Mouse (Mus musculus): ENCODE results near the gene Rprml. TPM values are rescaled to one million over a fixed set of nuclear protein-coding genes. Genes with fewer than 3 reads are reported as not detected.
"Not testable (repeated sequence)": the region's sequence is repeated elsewhere in the genome, so short reads cannot be mapped to it uniquely, and the experiment has no call there.

Rprml gene
- polyA plus RNA-seq, 1 experiment from 2014 or later: 1.1 TPM

DNA sequence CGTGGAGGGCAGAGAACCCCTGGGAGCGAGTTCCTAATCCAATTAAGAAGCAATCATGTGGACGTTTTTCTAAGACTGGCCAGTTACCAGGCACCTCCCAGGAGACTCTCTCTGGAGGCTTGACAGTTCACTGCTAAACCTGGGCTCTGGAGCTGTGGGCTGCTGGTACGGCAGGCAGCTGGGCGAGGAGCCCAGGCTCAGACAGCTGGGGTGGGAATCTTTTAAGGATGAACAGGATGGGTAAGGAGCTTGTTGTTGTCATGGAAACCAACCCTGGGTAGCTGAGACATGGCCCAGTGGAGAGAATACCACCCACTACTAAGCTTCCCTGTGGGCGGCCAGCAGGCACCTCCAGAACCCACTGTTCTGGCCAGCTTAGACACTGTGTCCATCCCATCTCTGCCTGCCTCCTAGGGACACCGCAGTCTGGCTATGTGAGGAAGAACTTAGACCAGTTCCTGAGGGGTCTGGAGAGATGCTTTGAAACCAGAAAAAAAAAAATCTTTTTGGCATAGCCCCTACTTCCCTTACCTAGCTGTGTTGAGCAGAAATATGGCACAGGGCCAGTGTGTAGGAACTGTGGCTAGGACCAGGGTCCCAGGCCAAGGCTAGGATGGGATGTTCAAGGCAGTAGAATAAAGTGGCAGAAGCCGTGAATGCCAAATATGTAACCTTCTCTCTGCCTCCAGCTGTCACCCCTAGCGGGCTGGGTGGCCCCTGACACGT is 17.0 kb downstream of the Rprml start:
- no peaks in the 10 kb centered on the region; the same call in 1 of the 2 replicates for H3K27me3 ChIP-seq (replicated peaks)
- no peaks in the 10 kb centered on the region for H3K36me3 ChIP-seq (replicated peaks)
- peaks cover 28% of the 10 kb centered on the region for H3K4me1 ChIP-seq
- H3K9me3 ChIP-seq: no peaks in the 10 kb centered on the region
- H3K9ac ChIP-seq: no peak overlapping the region
- peak; percentile 91 for ATAC-seq (replicated peaks)
- no peak overlapping the region for H3K4me3 ChIP-seq
- peak overlapping the region; percentile 11 for H3K27ac ChIP-seq
- WGBS: 11% methylated on average over 10 of the region's 10 CpGs
- H3K4me2 ChIP-seq: no peak overlapping the region

DNA sequence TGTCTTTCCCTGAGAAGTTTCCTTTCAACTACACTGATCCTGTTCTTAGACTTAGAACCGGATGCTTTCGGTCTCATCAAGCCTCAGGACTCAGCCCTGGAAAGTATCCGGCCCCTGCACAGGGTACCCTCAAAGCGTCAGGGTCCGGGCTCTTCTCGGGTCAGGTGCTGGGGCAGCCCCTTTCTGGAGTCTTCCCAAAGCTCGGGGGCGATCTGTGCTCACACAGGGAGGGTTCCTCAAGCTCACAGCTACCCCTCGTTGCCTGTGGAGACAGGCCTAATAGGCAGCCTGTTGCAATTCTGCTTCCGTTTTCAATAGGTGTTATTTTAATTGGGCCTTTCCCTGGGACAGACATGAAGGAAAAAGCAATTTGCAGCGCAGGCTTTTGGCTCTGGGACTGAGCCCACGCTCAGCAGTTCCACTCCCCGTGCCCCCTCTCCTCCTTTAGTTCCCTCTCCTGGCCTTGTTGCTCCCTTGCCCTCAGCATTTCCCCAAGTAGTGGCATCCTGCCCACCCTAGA is 17.6 kb downstream of the Rprml start:
- Histone ChIP-seq H3K9me3 (no peaks in the 10 kb centered on the region), H3K9ac (no peak overlapping the region), H3K27ac (no peak overlapping the region), H3K4me3 (no peak overlapping the region), H3K4me1 (peaks cover 28% of the 10 kb centered on the region), H3K36me3 (replicated peaks) (no peaks in the 10 kb centered on the region), H3K27me3 (replicated peaks) (no peaks in the 10 kb centered on the region), H3K4me2 (no peak overlapping the region)
- WGBS: 36% methylated on average over 13 of the region's 13 CpGs
- peak; percentile 63; the same call in 1 of the 2 replicates for ATAC-seq (replicated peaks)

DNA sequence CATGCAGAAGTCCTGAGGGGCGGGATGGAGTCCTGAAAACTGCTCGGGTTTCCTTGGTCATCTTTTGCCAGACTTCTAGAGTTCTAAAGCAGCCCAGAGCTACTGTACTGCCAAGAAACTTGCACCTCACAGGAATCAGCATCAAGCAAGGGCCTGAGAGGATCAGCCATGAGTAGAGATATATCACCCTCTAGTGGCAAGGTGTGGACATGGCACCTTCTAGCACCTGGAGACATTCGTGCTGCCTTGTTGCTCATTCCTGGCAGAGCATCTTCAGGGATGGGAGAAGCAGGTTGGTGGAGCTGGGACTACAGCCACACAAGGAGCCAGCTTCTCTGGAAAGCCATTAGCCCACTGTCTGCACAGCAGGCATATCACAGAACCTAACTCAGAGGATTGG is 26.2 kb downstream of the Rprml start:
- H3K4me3 ChIP-seq: no peak overlapping the region
- WGBS: 38% methylated on average over 3 of the region's 3 CpGs
- H3K27me3 ChIP-seq (replicated peaks): no peaks in the 10 kb centered on the region
- H3K4me1 ChIP-seq: no peaks in the 10 kb centered on the region
- H3K36me3 ChIP-seq (replicated peaks): peaks cover 23% of the 10 kb centered on the region
- no peak overlapping the region for H3K9ac ChIP-seq
- ATAC-seq (replicated peaks): peak; percentile 67; the same call in 1 of the 2 replicates
- H3K27ac ChIP-seq: no peak overlapping the region
- H3K9me3 ChIP-seq: no peaks in the 10 kb centered on the region
- H3K4me2 ChIP-seq: no peak overlapping the region

DNA sequence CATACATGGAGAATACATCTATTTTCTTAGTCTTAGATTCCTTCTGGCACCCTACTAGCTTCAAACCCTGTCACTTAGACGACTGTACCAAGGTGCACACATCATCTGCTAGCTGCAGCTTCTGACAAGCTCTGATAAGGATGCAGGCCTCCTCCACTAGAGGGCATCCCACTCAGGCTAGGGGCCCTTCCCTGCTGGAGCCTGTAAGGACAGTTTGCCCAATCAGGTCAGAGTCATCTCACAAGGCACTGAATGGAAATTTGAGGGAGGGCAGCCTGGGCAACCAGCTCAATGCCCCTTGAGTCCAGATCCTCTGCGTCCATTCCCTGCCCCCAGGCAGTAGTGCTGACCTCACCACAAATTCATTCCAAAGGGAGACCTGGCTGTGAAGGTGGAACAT is 27.7 kb downstream of the Rprml start:
- H3K4me3 ChIP-seq; H3K27me3 ChIP-seq (replicated peaks); H3K9me3 ChIP-seq; H3K4me1 ChIP-seq; H3K4me2 ChIP-seq; H3K9ac ChIP-seq; ATAC-seq (replicated peaks); H3K27ac ChIP-seq: not testable (repeated sequence)
- 37% methylated on average over 2 of the region's 2 CpGs for WGBS
- peaks cover 28% of the 10 kb centered on the region for H3K36me3 ChIP-seq (replicated peaks)

DNA sequence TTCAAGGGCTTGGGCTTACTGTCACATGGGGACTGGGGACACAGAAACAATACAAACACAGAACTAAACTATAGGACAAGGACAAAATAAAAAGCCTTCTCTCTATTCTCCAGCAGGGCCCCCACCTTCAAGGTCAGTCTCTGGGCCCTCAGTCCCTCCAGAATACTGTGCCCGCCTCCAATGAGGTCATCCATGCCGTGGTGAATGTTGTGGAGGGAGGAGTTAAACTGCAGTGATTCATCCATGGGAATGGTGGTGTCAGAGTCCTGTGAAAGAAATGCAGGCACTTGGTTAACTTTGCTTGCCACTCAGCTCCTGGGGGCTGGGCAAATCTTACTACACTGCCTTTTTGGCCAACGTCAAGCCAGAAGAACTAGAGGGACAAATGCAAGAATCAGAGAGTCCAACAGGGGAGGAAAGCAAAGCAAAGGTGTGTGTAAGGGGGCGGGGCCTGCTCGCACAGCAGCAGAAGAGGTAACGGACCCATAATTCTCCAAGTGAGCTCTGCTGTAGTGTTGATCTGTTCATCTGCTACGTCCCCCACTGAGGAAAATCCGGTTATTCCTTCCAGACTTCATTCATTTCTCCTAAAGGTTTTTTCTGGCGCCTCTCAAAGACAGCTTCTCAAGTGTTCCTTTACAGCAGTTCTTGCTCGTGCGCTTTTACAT is 34.4 kb downstream of the Rprml start:
- Histone ChIP-seq H3K4me1 (no peaks in the 10 kb centered on the region), H3K27ac (no peak overlapping the region), H3K4me2 (no peak overlapping the region), H3K36me3 (replicated peaks) (peaks cover 62% of the 10 kb centered on the region), H3K27me3 (replicated peaks) (no peaks in the 10 kb centered on the region), H3K9me3 (no peaks in the 10 kb centered on the region), H3K4me3 (no peak overlapping the region), H3K9ac (no peak overlapping the region)
- no peak for ATAC-seq (replicated peaks)
- WGBS: 87% methylated on average over 11 of the region's 11 CpGs

DNA sequence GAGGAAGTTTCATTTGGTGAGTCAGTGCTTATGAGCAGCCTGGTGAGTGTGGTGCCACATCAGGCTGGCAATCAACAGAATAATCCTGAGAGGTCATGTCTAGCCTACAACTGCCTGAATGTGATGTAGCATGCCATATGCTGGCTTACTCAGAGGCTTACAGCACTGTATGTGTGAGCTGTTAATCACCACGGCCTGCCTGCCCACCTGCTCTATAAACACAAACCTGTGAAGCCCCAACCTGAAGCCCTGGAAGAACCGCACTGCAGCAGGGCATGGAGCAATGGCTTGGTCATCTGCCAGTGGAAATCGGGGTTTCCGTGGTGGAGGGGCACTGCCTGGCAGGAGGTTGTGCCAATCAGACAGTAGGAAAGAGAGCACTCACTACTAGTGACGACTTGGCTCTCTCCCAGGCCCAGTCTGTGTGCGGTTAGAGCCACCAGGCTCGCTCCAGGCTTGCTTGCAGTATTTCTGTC is 35.9 kb downstream of the Rprml start:
- Histone ChIP-seq H3K36me3 (replicated peaks) (peaks cover 52% of the 10 kb centered on the region), H3K4me3 (no peak overlapping the region), H3K9ac (no peak overlapping the region), H3K9me3 (no peaks in the 10 kb centered on the region), H3K4me1 (no peaks in the 10 kb centered on the region), H3K27ac (no peak overlapping the region), H3K4me2 (no peak overlapping the region), H3K27me3 (replicated peaks) (no peaks in the 10 kb centered on the region)
- 85% methylated on average over 7 of the region's 7 CpGs for WGBS
- ATAC-seq (replicated peaks): no peak

DNA sequence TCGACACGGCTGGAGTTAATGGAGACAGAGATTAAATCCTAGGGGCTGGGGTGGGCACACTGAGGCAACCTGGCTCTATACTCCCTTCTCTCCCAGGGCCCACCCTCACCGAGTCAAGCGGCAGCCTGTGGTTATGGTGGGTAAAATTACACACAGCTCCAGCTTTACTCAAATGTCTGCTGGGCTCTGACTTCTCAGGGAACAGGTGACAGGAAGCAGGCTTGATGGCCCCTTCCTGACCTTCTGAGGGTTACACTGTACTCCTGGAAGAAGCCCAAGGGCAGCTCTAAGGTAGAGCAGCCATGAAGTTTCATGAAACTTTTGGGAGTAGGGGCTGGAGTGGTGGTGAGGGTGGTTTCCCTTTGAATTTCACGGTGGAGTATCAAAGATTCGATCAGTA is 37.3 kb downstream of the Rprml start:
- WGBS: 93% methylated on average over 6 of the region's 6 CpGs
- peaks cover 51% of the 10 kb centered on the region for H3K36me3 ChIP-seq (replicated peaks)

DNA sequence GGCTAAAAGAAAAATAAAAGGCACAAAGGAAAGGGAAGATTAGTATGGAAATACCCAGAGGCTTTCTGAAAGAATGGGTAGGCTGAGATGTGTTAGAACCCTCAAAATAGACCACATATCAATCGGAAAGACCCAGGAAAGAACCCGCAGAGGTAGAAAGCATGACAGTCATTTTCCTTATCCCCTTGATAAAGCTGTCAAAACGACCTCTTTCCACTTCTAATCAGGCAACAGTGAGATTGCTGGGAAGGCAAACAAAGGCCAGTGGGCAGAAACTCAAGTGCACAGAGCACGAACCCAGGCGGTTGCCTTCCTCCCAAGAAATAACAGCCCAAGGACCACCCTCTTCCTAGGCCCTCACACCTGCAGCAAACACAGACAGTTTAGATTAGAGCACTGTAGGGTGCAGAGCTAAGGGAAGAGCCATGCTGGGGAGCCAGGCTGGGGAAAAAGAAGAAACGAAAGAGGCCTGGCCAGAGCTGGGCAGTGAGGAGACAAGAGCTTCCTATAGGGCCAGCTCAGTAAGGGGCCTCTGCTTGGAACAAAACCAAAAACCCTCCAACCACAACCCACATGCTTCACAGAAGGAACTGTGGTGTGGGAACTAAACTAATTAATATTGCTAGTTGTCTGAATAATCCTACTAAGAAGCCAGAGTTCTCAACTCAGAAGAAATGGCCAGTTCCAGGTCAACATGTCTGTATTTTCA is 39.1 kb downstream of the Rprml start:
- Histone ChIP-seq H3K36me3 (replicated peaks) (peaks cover 39% of the 10 kb centered on the region), H3K4me1 (0 out of 2 replicates have a peak, but pooled peaks cover 2% of the 10 kb centered on the region), H3K9me3 (no peaks in the 10 kb centered on the region), H3K4me3 (no peak overlapping the region), H3K9ac (no peak overlapping the region), H3K4me2 (no peak overlapping the region), H3K27ac (no peak overlapping the region), H3K27me3 (replicated peaks) (no peaks in the 10 kb centered on the region)
- ATAC-seq (replicated peaks): no peak
- WGBS: 64% methylated on average over 6 of the region's 6 CpGs

More for the DNA sequence above, 37.3 kb downstream of the Rprml start:
- H3K9me3 ChIP-seq: no peaks in the 10 kb centered on the region
- H3K27me3 ChIP-seq (replicated peaks): no peaks in the 10 kb centered on the region
- H3K4me3 ChIP-seq: no peak overlapping the region
- H3K27ac ChIP-seq: no peak overlapping the region
- no peaks in the 10 kb centered on the region for H3K4me1 ChIP-seq
- no peak for ATAC-seq (replicated peaks)
- no peak overlapping the region for H3K9ac ChIP-seq
- H3K4me2 ChIP-seq: no peak overlapping the region

DNA sequence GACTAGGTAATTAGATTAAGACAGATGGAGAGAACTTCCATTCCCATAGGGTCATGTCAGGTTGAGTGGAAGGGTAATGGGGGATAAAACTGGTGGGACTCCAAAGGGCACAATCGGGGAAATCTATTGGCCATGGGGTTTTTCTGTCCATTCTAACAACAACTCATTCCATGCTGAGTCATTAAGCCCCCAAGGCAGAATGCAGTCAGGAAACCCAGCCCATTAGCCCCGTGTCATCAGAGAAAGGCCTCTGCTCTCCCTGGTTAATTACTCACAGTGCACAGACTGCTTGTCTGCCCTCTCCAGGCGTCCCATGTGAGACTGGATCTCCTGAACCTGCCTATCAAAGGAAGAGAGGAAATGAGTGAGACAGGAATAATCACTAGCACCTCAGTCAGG is 39.6 kb downstream of the Rprml start:
- ATAC-seq (replicated peaks): no peak

DNA sequence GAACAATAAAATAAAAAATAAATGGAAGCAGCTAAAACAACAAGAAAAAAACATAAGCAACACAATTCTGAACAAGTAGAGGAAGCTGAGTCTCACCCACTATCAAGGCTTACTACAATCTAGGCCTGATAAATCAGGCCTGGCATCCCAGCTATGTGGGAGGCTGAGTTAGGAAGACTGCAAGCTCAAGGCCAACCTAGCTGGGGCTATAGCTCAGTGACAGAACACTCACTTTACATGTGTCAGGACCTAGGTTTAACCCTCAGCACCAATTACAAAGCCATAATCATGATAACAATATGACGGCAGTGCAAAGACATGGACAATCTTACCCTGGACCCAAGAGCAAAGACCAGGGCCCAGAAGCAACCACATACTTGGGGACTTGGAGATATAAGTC is 41.7 kb downstream of the Rprml start:
- Histone ChIP-seq H3K4me3 (no peak overlapping the region), H3K4me1 (peaks cover 12% of the 10 kb centered on the region), H3K27ac (no peak overlapping the region), H3K9me3 (no peaks in the 10 kb centered on the region), H3K4me2 (no peak overlapping the region), H3K9ac (no peak overlapping the region), H3K36me3 (replicated peaks) (peaks cover 15% of the 10 kb centered on the region; the same call in 1 of the 2 replicates), H3K27me3 (replicated peaks) (no peaks in the 10 kb centered on the region)
- ATAC-seq (replicated peaks): no peak
- WGBS: 98% methylated on average over 1 of the region's 1 CpGs

More for the DNA sequence above, 39.6 kb downstream of the Rprml start:
- H3K4me2 ChIP-seq: no peak overlapping the region
- 0 out of 2 replicates have a peak, but pooled peaks cover 2% of the 10 kb centered on the region for H3K4me1 ChIP-seq
- H3K9ac ChIP-seq: no peak overlapping the region
- H3K9me3 ChIP-seq: no peaks in the 10 kb centered on the region
- no peaks in the 10 kb centered on the region for H3K27me3 ChIP-seq (replicated peaks)
- no peak overlapping the region for H3K4me3 ChIP-seq
- WGBS: 46% methylated on average over 3 of the region's 3 CpGs
- peaks cover 34% of the 10 kb centered on the region for H3K36me3 ChIP-seq (replicated peaks)
- H3K27ac ChIP-seq: no peak overlapping the region

DNA sequence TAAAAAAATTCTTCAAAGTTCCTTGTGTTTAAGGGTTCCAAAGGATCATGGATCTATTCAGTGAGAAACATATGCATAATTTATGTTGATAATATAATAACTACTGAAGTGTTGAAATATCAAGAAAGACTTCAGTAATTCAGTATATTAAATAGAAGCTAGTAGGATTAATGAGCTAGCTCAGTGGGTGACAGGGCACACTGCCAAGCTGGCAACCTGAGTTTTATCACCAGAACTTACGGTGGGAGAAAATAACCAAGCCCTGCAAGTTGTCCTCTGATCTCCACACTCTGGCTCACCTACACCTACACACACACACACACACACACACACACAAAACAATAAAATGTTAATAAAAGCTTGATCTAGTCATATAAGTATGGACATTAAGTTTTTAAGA is 43.9 kb downstream of the Rprml start:
- Histone ChIP-seq H3K36me3 (replicated peaks) (0 out of 2 replicates have a peak, but pooled peaks cover under 1% of the 10 kb centered on the region), H3K27ac (no peak overlapping the region), H3K27me3 (replicated peaks) (no peaks in the 10 kb centered on the region), H3K9me3 (no peaks in the 10 kb centered on the region), H3K4me2 (no peak overlapping the region), H3K9ac (no peak overlapping the region), H3K4me1 (peaks cover 21% of the 10 kb centered on the region), H3K4me3 (no peak overlapping the region)
- 65% methylated on average over 1 of the region's 1 CpGs for WGBS
- ATAC-seq (replicated peaks): no peak
